Mouse (Mus musculus) right cerebral cortex, adult 2 months (tissue): Measurements from ENCODE around the gene Mdm1.
"Not testable (repeated sequence)": the region's sequence is repeated elsewhere in the genome, so short reads cannot be mapped to it uniquely, and the experiment has no call there.

ENCODE experiments used
- DNase-seq, 2 experiments: peaks; one replicate each; pipeline ENCODE4 v3.0.0; 2021 to 2022; ENCODE audit warnings: low spot score in 2 of 2

The Mdm1 gene

DNA sequence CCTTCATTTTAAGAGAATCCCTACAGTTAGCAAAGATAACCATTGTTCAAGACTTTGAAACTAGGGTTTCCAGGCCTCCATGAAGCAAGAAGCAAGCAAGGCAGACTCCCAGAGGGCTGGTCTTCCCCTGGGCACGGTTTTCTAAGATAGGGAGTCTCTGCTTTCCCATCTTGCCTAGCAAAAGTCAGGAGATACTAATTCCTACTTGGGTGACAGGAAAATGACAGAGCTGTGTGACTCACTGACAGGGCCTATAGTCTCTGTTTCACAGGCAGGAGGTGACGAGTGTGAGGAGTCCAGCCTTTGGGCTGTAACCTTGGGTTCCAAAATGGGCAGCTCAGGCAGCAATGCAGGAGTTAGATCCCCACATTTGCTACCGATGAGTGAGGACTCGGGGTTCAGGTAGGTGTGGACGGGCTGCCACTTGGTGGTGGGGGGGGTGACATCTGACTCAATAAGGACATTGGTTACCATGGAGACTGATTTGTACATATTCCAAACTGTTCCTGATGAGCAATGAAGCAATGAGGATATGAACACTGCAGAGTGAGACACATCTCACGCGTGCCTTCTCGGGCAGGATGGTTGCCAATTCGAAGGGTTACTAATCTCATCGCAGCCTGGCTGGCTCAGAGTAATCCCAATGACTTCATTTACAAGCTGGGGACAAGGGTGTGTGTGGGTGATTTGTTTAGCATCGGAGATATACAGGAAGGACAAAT is 19.0 kb upstream of the Mdm1 start:
- peak; percentile 22 to 43 for DNase-seq

DNA sequence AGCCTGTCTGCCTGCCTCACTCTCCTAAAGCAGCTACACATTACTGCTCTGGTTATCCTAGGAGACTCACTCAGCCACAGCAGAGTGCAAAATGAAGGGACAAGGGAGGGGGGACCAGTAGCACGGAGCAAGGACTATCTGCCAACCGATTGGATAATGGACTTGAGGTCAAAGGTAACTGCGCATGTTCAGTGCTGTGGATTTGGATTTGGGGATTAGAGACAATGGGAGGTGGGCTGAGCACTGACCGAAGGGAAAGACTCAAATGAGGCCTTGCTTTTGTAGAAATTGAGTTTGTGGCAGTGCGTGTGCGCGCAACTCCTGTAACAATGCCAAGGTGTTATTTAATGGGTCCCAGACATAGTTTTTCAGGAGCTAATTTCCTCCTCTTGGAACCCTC is 16.4 kb upstream of the Mdm1 start:
- no peak for DNase-seq

- no peak for DNase-seq
Measured at GRCm38 (mm10) chr10:118125776-118126445, 15.7 kb upstream of the Mdm1 start.

DNA sequence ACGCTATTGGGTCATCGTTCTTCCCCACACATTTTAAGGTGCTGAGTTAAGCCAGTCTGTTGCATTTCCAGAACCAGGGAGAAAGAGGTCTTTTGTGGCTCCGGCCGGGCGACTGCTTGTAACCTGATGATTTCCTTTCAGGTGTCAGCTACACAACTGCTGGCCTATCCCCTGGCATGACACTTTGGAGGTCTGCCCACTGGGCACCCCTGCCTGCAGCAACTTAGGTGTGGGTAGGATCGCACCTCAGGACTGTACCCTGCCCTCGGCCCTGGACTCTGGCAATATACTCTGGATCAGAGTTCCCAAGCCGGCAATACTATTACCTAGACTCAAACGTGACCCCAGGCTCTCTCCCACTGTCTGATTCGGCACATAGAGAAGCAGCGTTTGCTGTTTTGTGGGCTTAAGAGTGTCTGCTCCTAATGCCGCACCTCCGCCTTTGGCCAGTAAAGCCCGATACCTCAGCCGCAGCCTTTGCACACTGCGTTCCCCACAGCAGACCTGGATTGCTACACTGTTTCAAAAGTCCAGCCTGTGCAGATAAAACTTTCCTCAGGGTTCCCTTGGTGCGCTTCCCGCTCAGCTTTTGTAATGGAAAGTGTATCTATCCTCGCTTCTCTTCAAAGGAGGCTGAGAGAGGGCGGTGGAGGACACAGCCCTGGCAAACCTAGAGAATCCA is 12.5 kb upstream of the Mdm1 start:
- no peak for DNase-seq

DNA sequence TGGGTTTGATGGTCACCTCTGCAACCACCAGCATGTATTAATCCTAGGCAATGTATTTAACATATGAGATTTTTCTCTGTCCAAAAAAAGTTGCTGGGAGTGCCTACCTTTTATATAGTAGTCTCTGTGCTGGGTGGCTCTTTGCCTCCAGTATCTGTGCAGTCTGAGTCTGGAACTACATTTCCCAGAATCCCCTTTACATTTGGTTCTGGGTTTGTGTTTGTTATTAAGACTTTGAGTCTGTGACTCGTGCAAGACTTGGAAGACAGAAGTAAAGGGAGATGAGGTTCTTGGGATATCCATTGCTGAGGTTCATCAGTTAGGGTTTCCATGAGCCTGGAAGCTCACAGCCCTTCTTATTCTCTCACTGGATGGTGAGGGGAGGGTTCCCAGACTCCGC is 11.6 kb upstream of the Mdm1 start:
- DNase-seq = no peak

GRCm38 (mm10) chr10:118132993-118133392 is 8.6 kb upstream of the Mdm1 start:
- DNase-seq = no peak

- no peak for DNase-seq
Measured at GRCm38 (mm10) chr10:118138508-118138907, 3.1 kb upstream of the Mdm1 start.

DNA sequence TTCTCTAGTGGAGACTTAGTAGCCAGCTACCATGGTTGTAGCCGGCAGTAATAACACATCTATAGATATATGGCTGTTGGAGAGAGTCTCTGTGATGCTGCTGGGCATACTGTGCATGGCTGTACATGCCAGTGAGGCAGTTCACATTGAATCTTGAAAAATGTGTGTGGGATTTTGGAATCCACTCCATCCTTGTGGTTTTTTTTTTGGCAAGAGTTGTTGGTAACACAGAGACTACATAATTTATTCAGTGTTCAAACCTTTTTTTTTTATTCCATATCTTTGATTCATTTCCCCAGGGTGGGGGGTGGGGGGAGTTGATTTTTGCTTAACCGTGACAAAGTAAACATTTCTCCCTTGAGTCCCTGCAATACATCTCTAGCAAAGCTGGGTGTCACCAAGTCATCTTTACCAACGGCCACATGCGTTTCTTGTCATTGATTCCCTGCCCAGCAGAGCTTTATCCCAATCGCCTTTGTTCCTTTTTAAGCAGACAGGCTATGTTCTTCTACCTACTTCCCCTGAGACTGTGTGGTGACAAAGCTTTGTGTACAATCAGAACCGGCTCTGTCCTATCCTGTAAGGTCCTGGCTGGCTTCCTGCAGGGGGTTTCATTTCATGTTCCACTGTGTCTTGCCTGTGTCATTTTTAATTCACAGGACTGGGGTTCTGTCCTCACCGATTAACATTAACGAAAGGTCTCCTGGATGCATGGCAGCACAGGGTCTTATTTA is 1.6 kb upstream of the Mdm1 start:
- DNase-seq = no peak

GRCm38 (mm10) chr10:118141884-118142801 is 532 bp downstream of the Mdm1 start:
- DNase-seq = peak; percentile 55 to 56

DNA sequence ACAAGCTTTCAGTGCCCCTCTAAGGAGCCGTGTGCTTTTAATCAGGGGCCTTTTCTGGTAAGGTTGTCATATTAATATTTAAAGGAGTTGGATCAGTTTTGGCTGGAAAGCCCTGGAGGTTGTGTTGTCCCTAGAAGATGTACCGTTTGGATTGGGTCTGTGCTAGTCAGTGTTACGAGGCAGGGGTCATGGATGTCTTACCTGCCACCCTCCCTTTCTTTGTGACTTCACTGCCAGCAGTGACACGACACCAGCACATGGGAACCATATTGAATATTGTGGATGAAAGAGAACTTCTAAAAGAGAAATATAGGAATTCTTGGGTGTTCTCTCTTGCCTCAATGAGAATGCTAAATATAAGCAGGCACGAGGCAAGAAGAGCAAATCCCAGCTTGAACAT is 7.8 kb downstream of the Mdm1 start:
- DNase-seq = no peak

GRCm38 (mm10) chr10:118150866-118151265 is 9.3 kb downstream of the Mdm1 start:
- DNase-seq = no peak

DNA sequence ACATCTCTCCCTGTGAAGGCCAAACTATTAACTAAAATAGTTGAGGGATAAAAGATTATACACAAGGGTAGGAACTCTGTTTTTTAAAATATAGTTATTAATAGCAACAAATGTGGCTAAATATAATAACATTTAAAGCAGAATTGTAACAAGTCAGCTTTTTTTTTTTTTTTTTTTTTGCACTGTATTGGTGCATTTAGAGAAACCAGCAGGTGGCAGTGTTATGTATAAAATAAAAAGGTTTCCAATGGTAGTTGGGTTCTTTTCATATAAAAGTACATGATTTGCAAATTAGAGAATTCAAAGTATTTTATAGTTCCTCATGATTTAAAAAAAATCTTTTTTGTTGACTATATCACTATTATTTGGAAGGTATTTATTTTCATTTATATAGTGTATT is 14.3 kb downstream of the Mdm1 start:
- DNase-seq = no peak

GRCm38 (mm10) chr10:118161131-118161530 is 19.5 kb downstream of the Mdm1 start:
- peak; percentile 78 to 86 for DNase-seq

DNA sequence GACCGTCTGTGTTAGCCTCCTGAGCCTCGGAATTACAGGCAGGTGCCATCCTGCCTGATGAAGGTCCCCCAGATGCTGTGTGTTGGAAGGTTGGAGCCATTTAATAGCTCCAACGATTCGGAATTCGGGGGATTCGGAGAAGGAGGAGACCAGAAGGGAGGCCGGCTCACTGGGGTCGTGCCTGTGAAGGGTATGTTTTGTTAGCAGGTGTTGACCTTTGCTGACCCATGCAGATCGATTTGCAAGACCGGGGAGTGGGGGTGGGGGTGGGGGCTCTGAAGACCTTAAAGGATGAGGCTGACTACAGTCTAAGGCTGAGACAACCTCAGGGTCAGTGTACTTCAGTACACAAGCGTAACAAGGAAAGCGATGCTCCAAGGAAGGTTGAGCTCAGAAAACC is 27.6 kb downstream of the Mdm1 start:
- no peak for DNase-seq

- no peak for DNase-seq
Measured at GRCm38 (mm10) chr10:118172416-118172815, 30.8 kb downstream of the Mdm1 start.

GRCm38 (mm10) chr10:118172876-118173275 is 31.3 kb downstream of the Mdm1 start:
- DNase-seq = no peak

GRCm38 (mm10) chr10:118175542-118175941 is 33.9 kb downstream of the Mdm1 start:
- not testable (repeated sequence) for DNase-seq

DNA sequence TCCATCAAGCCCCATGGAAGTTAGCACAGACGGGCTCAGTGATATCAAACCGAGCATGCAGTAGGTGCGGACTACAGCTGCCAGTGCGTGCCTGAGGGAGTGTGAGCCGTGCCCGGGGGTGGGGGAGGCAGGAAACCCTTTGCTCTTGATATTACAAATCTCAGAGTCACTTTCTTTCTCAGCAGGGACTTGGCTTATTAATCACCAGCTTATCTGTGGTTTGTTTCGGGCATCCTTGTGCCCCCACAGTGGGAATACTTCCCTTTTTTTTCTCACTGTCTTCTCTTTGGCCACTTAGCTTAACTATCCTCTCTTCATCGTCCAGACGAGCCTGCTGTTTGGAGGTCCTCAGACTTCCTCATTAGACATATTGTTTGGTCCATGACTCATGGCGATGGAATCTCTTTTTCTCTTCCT is 37.1 kb downstream of the Mdm1 start:
- no peak for DNase-seq

GRCm38 (mm10) chr10:118179265-118179664 is 37.7 kb downstream of the Mdm1 start:
- no peak for DNase-seq

DNA sequence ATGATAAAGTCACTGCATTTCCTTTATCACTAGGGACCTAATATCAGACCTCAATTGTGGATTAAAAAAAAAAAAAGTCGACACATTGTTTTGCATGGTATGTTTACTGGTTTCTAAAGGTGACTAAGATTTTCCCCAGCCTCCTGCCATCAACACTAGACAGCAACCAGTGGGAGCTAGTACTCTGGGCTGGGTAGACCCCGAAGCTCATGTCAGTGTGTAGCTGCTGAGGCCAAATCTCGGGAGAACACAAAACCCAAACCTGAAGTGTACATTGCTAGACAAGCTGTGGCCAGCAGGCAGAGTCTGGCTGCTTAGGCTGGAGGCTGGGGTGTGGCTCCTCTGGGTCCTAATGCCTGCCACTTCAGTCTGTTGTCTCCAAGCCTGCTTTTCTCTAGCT is 53.5 kb downstream of the Mdm1 start:
- not testable (repeated sequence) for DNase-seq

- DNase-seq = no peak
Measured at GRCm38 (mm10) chr10:118204642-118205041, 63.0 kb downstream of the Mdm1 start, which contains the start of gene Il22. TSS of gene Il22 (plus strand) at chr10:118204942.
